Mouse (Mus musculus): ENCODE measurements at regions not wholly inside any gene's neighbourhood (a gene's known extent, or its start where the extent isn't known, plus 50 kb on each side); places are given as distances from the start of the nearest gene placed in this dataset.
"Not testable (repeated sequence)": the region's sequence is repeated elsewhere in the genome, so short reads cannot be mapped to it uniquely, and the experiment has no call there.

- TF ChIP-seq POLR2A (IDR thresholded peaks at IDR 0.05; ENCODE audit: borderline replicate concordance, control insufficient read depth, low read depth, low read length); CTCF (IDR thresholded peaks at IDR 0.05; ENCODE audit: control insufficient read depth, insufficient read depth, low read length): not testable (repeated sequence)
Observed at GRCm38 (mm10) chrX:75734628-75735302, 140.2 kb downstream of the Pls3 start.
